Mouse (Mus musculus) right cerebral cortex, postnatal 36 days (tissue): Measurements from ENCODE around the gene Trib3.
"Not testable (repeated sequence)": the region's sequence is repeated elsewhere in the genome, so short reads cannot be mapped to it uniquely, and the experiment has no call there.

Source experiments
- DNase-seq, 2 experiments: peaks; one replicate each; pipeline ENCODE4 v3.0.0; 2022; ENCODE audit warnings: low spot score in 2 of 2, mixed read lengths in 1 of 2

Gene Trib3

GRCm38 (mm10) chr2:152307186-152307585 lies 36.6 kb downstream of the Trib3 start:
- no peak for DNase-seq

- DNase-seq: no peak
Observed at GRCm38 (mm10) chr2:152305480-152305879, 38.4 kb downstream of the Trib3 start.

GRCm38 (mm10) chr2:152303781-152304180 lies 40.1 kb downstream of the Trib3 start:
- no peak for DNase-seq

GRCm38 (mm10) chr2:152302862-152303261 lies 41.0 kb downstream of the Trib3 start:
- DNase-seq: peak in 1 of 2 experiments; percentile 39

GRCm38 (mm10) chr2:152294541-152294940 lies 49.3 kb downstream of the Trib3 start:
- no peak for DNase-seq

GRCm38 (mm10) chr2:152293727-152294475 lies 49.9 kb downstream of the Trib3 start, which contains the start of gene Tbc1d20:
Gene Tbc1d20 (plus strand): TSS chr2:152293828.
- DNase-seq: peak; percentile 84 to 87

GRCm38 (mm10) chr2:152293179-152293726 lies 50.6 kb downstream of the Trib3 start:
- DNase-seq: peak in 1 of 2 experiments; percentile 13

GRCm38 (mm10) chr2:152292475-152292874 lies 51.4 kb downstream of the Trib3 start:
- DNase-seq: no peak

GRCm38 (mm10) chr2:152289623-152290022 lies 54.2 kb downstream of the Trib3 start:
- not testable (repeated sequence) for DNase-seq

- DNase-seq: no peak
Observed at GRCm38 (mm10) chr2:152288046-152288445, 55.8 kb downstream of the Trib3 start.

GRCm38 (mm10) chr2:152287560-152287959 lies 56.3 kb downstream of the Trib3 start:
- no peak for DNase-seq
